Mouse (Mus musculus) adrenal gland, adult 2 months (tissue): ENCODE results near the gene Med17. TPM values are rescaled to one million over a fixed set of nuclear protein-coding genes. Genes with fewer than 3 reads are reported as not detected.

ENCODE experiments used
- DNase-seq: peaks from one replicate; pipeline ENCODE4 v3.0.0; 2021
- microRNA-seq, 2 experiments: library from miRNA; unstranded; fragments of <30 nt; microRNA quantifications; one replicate each; pipeline ENCODE4 v1.2.0; 2021
- polyA plus RNA-seq: library from polyadenylated mRNA; depleted of rRNA; stranded (reverse); fragments of >200 nt; gene quantifications from 2 replicates; pipeline ENCODE4 v1.2.3, GENCODE M21; 2012; rRNA removed
- total RNA-seq, 2 experiments: library from RNA; stranded (reverse); gene quantifications; 2 replicates each; pipeline ENCODE4 v1.2.3; 2021

Gene Med17
- total and polyA plus RNA-seq, 3 experiments: 27.4 to 34.8 (median 32.2) TPM

DNA sequence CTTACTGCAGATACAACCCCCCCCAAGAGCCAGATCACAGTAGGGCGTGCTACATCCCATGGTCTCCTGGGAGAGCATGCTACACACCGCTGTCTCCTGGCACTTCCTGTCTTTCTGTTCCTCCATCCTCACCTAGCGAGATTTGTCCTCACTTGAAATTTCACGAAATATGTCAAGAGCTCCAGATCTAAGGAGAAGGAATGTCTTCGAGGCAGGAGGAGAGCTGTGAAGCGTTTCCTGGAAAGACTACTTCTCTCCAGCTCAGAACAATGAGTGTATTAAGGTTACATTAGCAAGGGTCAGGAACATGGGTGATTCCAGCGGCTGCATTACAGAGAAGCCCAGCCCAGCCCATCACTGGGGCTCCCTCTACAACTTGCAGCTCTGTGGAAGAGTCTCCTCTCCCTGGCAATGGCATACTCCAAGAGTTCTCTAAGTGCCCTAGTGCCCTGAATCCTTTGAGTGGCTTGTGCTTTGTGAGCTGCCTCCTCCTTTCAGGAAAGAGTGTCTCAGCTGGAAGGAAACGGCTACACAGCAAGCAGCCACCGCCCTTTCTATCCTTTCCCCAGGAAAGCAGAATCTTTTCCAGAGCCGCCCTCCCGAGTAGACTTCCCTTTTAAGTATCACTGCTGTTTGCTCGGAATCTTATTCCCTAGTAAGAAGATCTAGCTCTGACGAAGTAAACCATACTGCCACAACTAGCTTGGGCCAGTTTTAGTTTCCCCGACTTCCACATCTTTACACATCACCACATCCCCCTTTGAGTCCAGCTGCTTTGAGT lies 42.0 kb downstream of the Med17 start:
- no peak for DNase-seq

DNA sequence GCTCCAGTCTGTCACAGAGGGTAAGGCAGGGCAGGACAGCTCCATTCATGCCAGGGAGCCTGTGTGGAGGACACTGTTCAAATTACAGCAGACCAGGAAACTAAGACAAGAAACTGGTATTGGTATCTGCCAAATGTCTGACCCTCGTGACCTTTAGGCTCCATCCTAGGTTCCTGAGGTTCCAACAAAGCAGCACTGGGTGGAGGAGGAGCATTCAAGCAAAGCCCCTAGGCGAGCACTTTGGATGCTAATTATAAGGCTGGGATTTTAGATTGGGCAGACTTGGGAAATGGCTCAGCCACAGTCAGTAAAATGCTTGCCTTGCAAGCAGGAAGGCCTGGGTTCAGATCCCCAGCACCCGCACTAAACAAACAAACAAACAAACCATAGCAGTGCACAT lies 43.7 kb downstream of the Med17 start:
- no peak for DNase-seq

GRCm38 (mm10) chr9:15233604-15234003 lies 46.1 kb downstream of the Med17 start:
- no peak for DNase-seq

DNA sequence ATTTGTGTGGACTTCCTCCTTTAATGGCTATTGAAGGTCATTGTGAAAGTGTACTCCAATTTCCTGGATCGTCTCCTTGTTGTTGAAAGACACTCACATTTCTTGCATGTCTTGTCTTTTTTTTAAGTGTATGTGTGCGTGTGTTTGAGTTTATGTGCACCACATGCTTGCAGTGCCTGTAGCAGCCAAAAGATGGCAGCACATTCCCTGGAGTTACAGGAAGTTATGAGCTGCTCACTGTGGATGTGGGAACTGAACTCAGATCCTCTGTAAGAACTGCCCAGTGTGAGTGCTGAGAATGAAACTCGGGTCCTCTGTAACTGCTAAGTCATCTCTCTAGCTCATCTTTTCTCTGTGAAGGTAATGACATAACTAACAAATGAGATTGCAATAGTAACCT lies 47.3 kb downstream of the Med17 start:
- no peak for DNase-seq

GRCm38 (mm10) chr9:15224912-15225311 lies 54.8 kb downstream of the Med17 start:
- no peak for DNase-seq

GRCm38 (mm10) chr9:15213695-15214094 lies 66.0 kb downstream of the Med17 start:
- no peak for DNase-seq

GRCm38 (mm10) chr9:15211876-15212275 lies 67.9 kb downstream of the Med17 start:
- DNase-seq: no peak

Small RNA genes lying within 50 kb of the gene (microRNA-seq; reads per million reads assigned to microRNA genes)
- gene Gm49349 (0 to 0.44 reads per million in 2 experiments), gene mmu-mir-7650 (0 to 1.2 reads per million in 2 experiments)

Other genes starting within 250 kb of the Med17 start
- gene Panx1, start 234.5 kb downstream of the Med17 start, total RNA-seq: 10 to 100 TPM in 1 of 2 experiments, 1 to 10 TPM in 1; 7.1 to 10.1 TPM
- 21.1 and 27.5 TPM in 2 replicates for gene Panx1, start 234.5 kb downstream of the Med17 start, polyA plus RNA-seq
- gene Hephl1, start 167.8 kb downstream of the Med17 start, total RNA-seq: 1 to 10 TPM in 1 of 2 experiments, under 1 TPM in 1; 0.38 to 5.0 TPM
- 1.2 and 2.9 TPM in 2 replicates for gene Hephl1, start 167.8 kb downstream of the Med17 start, polyA plus RNA-seq
- 1 to 10 TPM in 1 of 2 experiments, under 1 TPM in 1; 0.55 to 1.2 TPM for gene Vstm5, start 40.9 kb downstream of the Med17 start, total RNA-seq
- 1.2 and 1.4 TPM in 2 replicates for gene Vstm5, start 40.9 kb downstream of the Med17 start, polyA plus RNA-seq
- gene Taf1d, start 26.3 kb upstream of the Med17 start, total RNA-seq: 100 to 1,000 TPM in 1 of 2 experiments, 10 to 100 TPM in 1; 76.4 to 128 TPM
- 2.7 and 3.0 TPM in 2 replicates for gene Taf1d, start 26.3 kb upstream of the Med17 start, polyA plus RNA-seq
- gene 4931406C07Rik, start 26.5 kb upstream of the Med17 start, total RNA-seq: 100 to 1,000 TPM; 124 to 126 TPM
- gene 4931406C07Rik, start 26.5 kb upstream of the Med17 start, polyA plus RNA-seq: 9.8 and 10.6 TPM in 2 replicates
- gene Cep295, start 77.9 kb upstream of the Med17 start, total RNA-seq: 10 to 100 TPM in 1 of 2 experiments, 1 to 10 TPM in 1; 9.2 to 13.8 TPM
- gene Cep295, start 77.9 kb upstream of the Med17 start, polyA plus RNA-seq: 0.82 and 1.1 TPM in 2 replicates
- gene Smco4, start 213.5 kb upstream of the Med17 start, total RNA-seq: 10 to 100 TPM; 19.5 to 36.4 TPM
- gene Smco4, start 213.5 kb upstream of the Med17 start, polyA plus RNA-seq: 6.8 and 8.8 TPM in 2 replicates